Mouse (Mus musculus): Measurements from ENCODE around the gene Cit. TPM values are rescaled to one million over a fixed set of nuclear protein-coding genes. Genes with fewer than 3 reads are reported as not detected.

Gene Cit
- total and polyA plus RNA-seq, 3 experiments, result 0.73 to 0.97 (median 0.74) TPM

GRCm38 (mm10) chr5:115987284-115987683 lies 142.2 kb downstream of the Cit start:
- DNase-seq, result no peak
- Histone ChIP-seq H3K4me3 (no peak overlapping the region), H3K36me3 (ENCODE audit: control insufficient read depth, insufficient read depth, low read length) (no peaks in the 10 kb centered on the region), H3K4me1 (ENCODE audit: control insufficient read depth, insufficient read depth, low read length) (no peaks in the 10 kb centered on the region), H3K79me2 (replicated peaks; ENCODE audit: control insufficient read depth, insufficient read depth, low read length) (no peaks in the 10 kb centered on the region), H3K9ac (ENCODE audit: low read depth, low read length) (no peak overlapping the region), H3K27ac (no peak overlapping the region), H3K27me3 (ENCODE audit: control insufficient read depth, insufficient read depth, low read length) (no peaks in the 10 kb centered on the region)
- 93% methylated on average over 12 of the region's 12 CpGs for WGBS
- TF ChIP-seq CTCF (IDR thresholded peaks at IDR 0.05) (no peak), EP300 (IDR thresholded peaks at IDR 0.05; ENCODE audit: insufficient read depth, low read depth, low read length) (no peak), POLR2A (IDR thresholded peaks at IDR 0.05; ENCODE audit: insufficient read depth, low read depth, low read length) (no peak)
- intact Hi-C loops (cut with DNase I), result no loop called here

- 98% methylated on average over 11 of the region's 11 CpGs for WGBS
- Histone ChIP-seq H3K79me2 (replicated peaks; ENCODE audit: control insufficient read depth, insufficient read depth, low read length) (no peaks in the 10 kb centered on the region), H3K4me1 (ENCODE audit: control insufficient read depth, insufficient read depth, low read length) (no peaks in the 10 kb centered on the region), H3K27ac (no peak overlapping the region), H3K27me3 (ENCODE audit: control insufficient read depth, insufficient read depth, low read length) (no peaks in the 10 kb centered on the region), H3K9ac (ENCODE audit: low read depth, low read length) (no peak overlapping the region), H3K36me3 (ENCODE audit: control insufficient read depth, insufficient read depth, low read length) (no peaks in the 10 kb centered on the region), H3K4me3 (no peak overlapping the region)
- TF ChIP-seq POLR2A (IDR thresholded peaks at IDR 0.05; ENCODE audit: insufficient read depth, low read depth, low read length) (no peak), EP300 (IDR thresholded peaks at IDR 0.05; ENCODE audit: insufficient read depth, low read depth, low read length) (no peak), CTCF (IDR thresholded peaks at IDR 0.05) (no peak)
- DNase-seq, result no peak
- intact Hi-C loops (cut with DNase I), result no loop called here
Observed at GRCm38 (mm10) chr5:115991717-115992116, 146.6 kb downstream of the Cit start.

- H3K27ac ChIP-seq, result no peak overlapping the region
- no peaks in the 10 kb centered on the region for H3K27me3 ChIP-seq (ENCODE audit: control insufficient read depth, insufficient read depth, low read length)
- no peaks in the 10 kb centered on the region for H3K36me3 ChIP-seq (ENCODE audit: control insufficient read depth, insufficient read depth, low read length)
- intact Hi-C loops (cut with DNase I), result no loop called here
- 97% methylated on average over 15 of the region's 15 CpGs for WGBS
- no peak overlapping the region for H3K9ac ChIP-seq (ENCODE audit: low read depth, low read length)
- H3K4me3 ChIP-seq, result no peak overlapping the region
- no peak for DNase-seq
- H3K4me1 ChIP-seq (ENCODE audit: control insufficient read depth, insufficient read depth, low read length), result no peaks in the 10 kb centered on the region
- H3K79me2 ChIP-seq (replicated peaks; ENCODE audit: control insufficient read depth, insufficient read depth, low read length), result no peaks in the 10 kb centered on the region
- TF ChIP-seq EP300 (IDR thresholded peaks at IDR 0.05; ENCODE audit: insufficient read depth, low read depth, low read length) (no peak), CTCF (IDR thresholded peaks at IDR 0.05) (no peak), POLR2A (IDR thresholded peaks at IDR 0.05; ENCODE audit: insufficient read depth, low read depth, low read length) (no peak)
Observed at GRCm38 (mm10) chr5:115994101-115994500, 149.0 kb downstream of the Cit start.

GRCm38 (mm10) chr5:115997376-115997775 lies 152.3 kb downstream of the Cit start:
- WGBS, result 67% methylated on average over 13 of the region's 13 CpGs
- intact Hi-C loops (cut with DNase I), result no loop called here
- no peak for DNase-seq
- no peak for TF ChIP-seq POLR2A (IDR thresholded peaks at IDR 0.05; ENCODE audit: insufficient read depth, low read depth, low read length)
- Histone ChIP-seq H3K4me1 (ENCODE audit: control insufficient read depth, insufficient read depth, low read length) (no peaks in the 10 kb centered on the region), H3K27me3 (ENCODE audit: control insufficient read depth, insufficient read depth, low read length) (no peaks in the 10 kb centered on the region), H3K79me2 (replicated peaks; ENCODE audit: control insufficient read depth, insufficient read depth, low read length) (no peaks in the 10 kb centered on the region), H3K27ac (no peak overlapping the region), H3K9ac (ENCODE audit: low read depth, low read length) (no peak overlapping the region), H3K4me3 (no peak overlapping the region), H3K36me3 (ENCODE audit: control insufficient read depth, insufficient read depth, low read length) (no peaks in the 10 kb centered on the region)

GRCm38 (mm10) chr5:116003154-116003553 lies 158.1 kb downstream of the Cit start:
- Histone ChIP-seq H3K79me2 (replicated peaks; ENCODE audit: control insufficient read depth, insufficient read depth, low read length) (no peaks in the 10 kb centered on the region), H3K9ac (ENCODE audit: low read depth, low read length) (no peak overlapping the region), H3K4me1 (ENCODE audit: control insufficient read depth, insufficient read depth, low read length) (no peaks in the 10 kb centered on the region), H3K27me3 (ENCODE audit: control insufficient read depth, insufficient read depth, low read length) (no peaks in the 10 kb centered on the region), H3K4me3 (no peak overlapping the region), H3K27ac (no peak overlapping the region), H3K36me3 (ENCODE audit: control insufficient read depth, insufficient read depth, low read length) (no peaks in the 10 kb centered on the region)
- TF ChIP-seq EP300 (IDR thresholded peaks at IDR 0.05; ENCODE audit: insufficient read depth, low read depth, low read length), result no peak
- no peak for TF ChIP-seq POLR2A (IDR thresholded peaks at IDR 0.05; ENCODE audit: insufficient read depth, low read depth, low read length)
- no peak for TF ChIP-seq CTCF (IDR thresholded peaks at IDR 0.05)
- intact Hi-C loops (cut with DNase I), result no loop called here
- DNase-seq, result no peak
- WGBS, result 79% methylated on average over 8 of the region's 8 CpGs

GRCm38 (mm10) chr5:116003825-116004224 lies 158.7 kb downstream of the Cit start:
- no peaks in the 10 kb centered on the region for H3K36me3 ChIP-seq (ENCODE audit: control insufficient read depth, insufficient read depth, low read length)
- DNase-seq, result no peak
- no peak overlapping the region for H3K4me3 ChIP-seq
- TF ChIP-seq CTCF (IDR thresholded peaks at IDR 0.05), result no peak
- no peak for TF ChIP-seq EP300 (IDR thresholded peaks at IDR 0.05; ENCODE audit: insufficient read depth, low read depth, low read length)
- no peak for TF ChIP-seq POLR2A (IDR thresholded peaks at IDR 0.05; ENCODE audit: insufficient read depth, low read depth, low read length)
- no peaks in the 10 kb centered on the region for H3K79me2 ChIP-seq (replicated peaks; ENCODE audit: control insufficient read depth, insufficient read depth, low read length)
- 57% methylated on average over 13 of the region's 13 CpGs for WGBS
- H3K27me3 ChIP-seq (ENCODE audit: control insufficient read depth, insufficient read depth, low read length), result no peaks in the 10 kb centered on the region
- no peaks in the 10 kb centered on the region for H3K4me1 ChIP-seq (ENCODE audit: control insufficient read depth, insufficient read depth, low read length)
- no peak overlapping the region for H3K27ac ChIP-seq
- H3K9ac ChIP-seq (ENCODE audit: low read depth, low read length), result no peak overlapping the region
- intact Hi-C loops (cut with DNase I), result no loop called here

Data from heart, adult 2 months (tissue).